Mouse (Mus musculus): Measurements from ENCODE around the gene Nol10. TPM values are rescaled to one million over a fixed set of nuclear protein-coding genes. Genes with fewer than 3 reads are reported as not detected.

Gene Nol10
- polyA plus RNA-seq, 1 experiment from 2014 or later: 22.2 TPM

GRCm38 (mm10) chr12:17425254-17426169 lies 77.3 kb downstream of the Nol10 start:
- H3K4me3 ChIP-seq: no peak overlapping the region
- peak overlapping the region; percentile 73 for H3K27ac ChIP-seq (replicated peaks)
- no peak overlapping the region for H3K4me2 ChIP-seq (replicated peaks)
- H3K9ac ChIP-seq (replicated peaks): no peak overlapping the region
- peak; percentile 51 for ATAC-seq (replicated peaks)
- WGBS: 83% methylated on average over 11 of the region's 11 CpGs
- H3K9me3 ChIP-seq: no peaks in the 10 kb centered on the region
- peaks cover 12% of the 10 kb centered on the region for H3K36me3 ChIP-seq
- H3K27me3 ChIP-seq: no peaks in the 10 kb centered on the region
- no peaks in the 10 kb centered on the region for H3K4me1 ChIP-seq

GRCm38 (mm10) chr12:17426735-17427134 lies 78.5 kb downstream of the Nol10 start:
- Histone ChIP-seq H3K4me2 (replicated peaks) (no peak overlapping the region), H3K9me3 (no peaks in the 10 kb centered on the region), H3K27ac (replicated peaks) (peak overlapping the region; percentile 73; the same call in 1 of the 2 replicates), H3K4me1 (no peaks in the 10 kb centered on the region), H3K36me3 (peaks cover 12% of the 10 kb centered on the region), H3K27me3 (no peaks in the 10 kb centered on the region), H3K4me3 (no peak overlapping the region), H3K9ac (replicated peaks) (no peak overlapping the region)
- peak; percentile 24; the same call in 1 of the 2 replicates for ATAC-seq (replicated peaks)
- WGBS: 43% methylated on average over 3 of the region's 3 CpGs

GRCm38 (mm10) chr12:17430578-17430977 lies 82.3 kb downstream of the Nol10 start:
- Histone ChIP-seq H3K27ac (replicated peaks) (no peak overlapping the region), H3K36me3 (peaks cover 12% of the 10 kb centered on the region), H3K27me3 (no peaks in the 10 kb centered on the region), H3K9me3 (no peaks in the 10 kb centered on the region), H3K4me1 (no peaks in the 10 kb centered on the region), H3K9ac (replicated peaks) (no peak overlapping the region), H3K4me3 (no peak overlapping the region), H3K4me2 (replicated peaks) (no peak overlapping the region)
- no peak for ATAC-seq (replicated peaks)
- 81% methylated on average over 2 of the region's 2 CpGs for WGBS

GRCm38 (mm10) chr12:17431166-17431565 lies 82.9 kb downstream of the Nol10 start:
- H3K9ac ChIP-seq (replicated peaks): no peak overlapping the region
- H3K4me2 ChIP-seq (replicated peaks): no peak overlapping the region
- H3K4me3 ChIP-seq: no peak overlapping the region
- H3K27ac ChIP-seq (replicated peaks): no peak overlapping the region
- H3K9me3 ChIP-seq: no peaks in the 10 kb centered on the region
- ATAC-seq (replicated peaks): no peak
- H3K27me3 ChIP-seq: no peaks in the 10 kb centered on the region
- H3K36me3 ChIP-seq: peaks cover 8% of the 10 kb centered on the region
- 94% methylated on average over 5 of the region's 5 CpGs for WGBS
- no peaks in the 10 kb centered on the region for H3K4me1 ChIP-seq

- peaks cover 5% of the 10 kb centered on the region for H3K36me3 ChIP-seq
- H3K4me3 ChIP-seq: no peak overlapping the region
- no peak for ATAC-seq (replicated peaks)
- H3K4me2 ChIP-seq (replicated peaks): no peak overlapping the region
- H3K9me3 ChIP-seq: no peaks in the 10 kb centered on the region
- no peak overlapping the region for H3K27ac ChIP-seq (replicated peaks)
- H3K27me3 ChIP-seq: no peaks in the 10 kb centered on the region
- H3K4me1 ChIP-seq: no peaks in the 10 kb centered on the region
- 91% methylated on average over 4 of the region's 4 CpGs for WGBS
- no peak overlapping the region for H3K9ac ChIP-seq (replicated peaks)
These were observed 83.6 kb downstream of the Nol10 start for GRCm38 (mm10) chr12:17431812-17432332.

- 89% methylated on average over 4 of the region's 4 CpGs for WGBS
- no peak overlapping the region for H3K27ac ChIP-seq (replicated peaks)
- H3K27me3 ChIP-seq: no peaks in the 10 kb centered on the region
- no peak overlapping the region for H3K4me2 ChIP-seq (replicated peaks)
- H3K4me3 ChIP-seq: no peak overlapping the region
- no peaks in the 10 kb centered on the region for H3K9me3 ChIP-seq
- H3K4me1 ChIP-seq: 0 out of 2 replicates have a peak, but pooled peaks cover 4% of the 10 kb centered on the region
- no peak for ATAC-seq (replicated peaks)
- H3K36me3 ChIP-seq: peaks cover 4% of the 10 kb centered on the region
- no peak overlapping the region for H3K9ac ChIP-seq (replicated peaks)
These were observed 85.5 kb downstream of the Nol10 start for GRCm38 (mm10) chr12:17433712-17434111.

- 0 out of 2 replicates have a peak, but pooled peaks cover 14% of the 10 kb centered on the region for H3K4me1 ChIP-seq
These were observed 88.2 kb downstream of the Nol10 start for GRCm38 (mm10) chr12:17436471-17436870.

GRCm38 (mm10) chr12:17440251-17440651 lies 92.0 kb downstream of the Nol10 start:
- Histone ChIP-seq H3K4me1 (0 out of 2 replicates have a peak, but pooled peaks cover 14% of the 10 kb centered on the region), H3K9ac (replicated peaks) (no peak overlapping the region), H3K36me3 (no peaks in the 10 kb centered on the region), H3K27me3 (no peaks in the 10 kb centered on the region), H3K4me2 (replicated peaks) (no peak overlapping the region), H3K27ac (replicated peaks) (no peak overlapping the region), H3K4me3 (no peak overlapping the region), H3K9me3 (no peaks in the 10 kb centered on the region)
- no peak for ATAC-seq (replicated peaks)
- WGBS: 49% methylated on average over 7 of the region's 7 CpGs

More at GRCm38 (mm10) chr12:17436471-17436870, 88.2 kb downstream of the Nol10 start:
- H3K36me3 ChIP-seq: no peaks in the 10 kb centered on the region
- 88% methylated on average over 2 of the region's 2 CpGs for WGBS
- no peak overlapping the region for H3K27ac ChIP-seq (replicated peaks)
- H3K27me3 ChIP-seq: no peaks in the 10 kb centered on the region
- no peak overlapping the region for H3K4me2 ChIP-seq (replicated peaks)
- no peak overlapping the region for H3K4me3 ChIP-seq
- no peak overlapping the region for H3K9ac ChIP-seq (replicated peaks)
- no peaks in the 10 kb centered on the region for H3K9me3 ChIP-seq
- ATAC-seq (replicated peaks): no peak

- Histone ChIP-seq H3K4me2 (replicated peaks) (no peak overlapping the region), H3K9ac (replicated peaks) (no peak overlapping the region), H3K27ac (replicated peaks) (no peak overlapping the region), H3K4me1 (0 out of 2 replicates have a peak, but pooled peaks cover 14% of the 10 kb centered on the region), H3K27me3 (no peaks in the 10 kb centered on the region), H3K36me3 (no peaks in the 10 kb centered on the region), H3K4me3 (no peak overlapping the region), H3K9me3 (no peaks in the 10 kb centered on the region)
- no peak for ATAC-seq (replicated peaks)
- WGBS: 42% methylated on average over 9 of the region's 9 CpGs
These were observed 93.2 kb downstream of the Nol10 start for GRCm38 (mm10) chr12:17441495-17441894.

- Histone ChIP-seq H3K4me3 (no peak overlapping the region), H3K4me2 (replicated peaks) (no peak overlapping the region), H3K9ac (replicated peaks) (no peak overlapping the region), H3K36me3 (no peaks in the 10 kb centered on the region), H3K27ac (replicated peaks) (no peak overlapping the region), H3K4me1 (0 out of 2 replicates have a peak, but pooled peaks cover 8% of the 10 kb centered on the region), H3K27me3 (no peaks in the 10 kb centered on the region), H3K9me3 (no peaks in the 10 kb centered on the region)
- whole genome bisulfite sequencing: 81% methylated on average over 11 of the region's 11 CpGs
- ATAC-seq (replicated peaks): no peak
These were observed 96.1 kb downstream of the Nol10 start for GRCm38 (mm10) chr12:17444406-17444805.

- 94% methylated on average over 7 of the region's 7 CpGs for WGBS
- no peak overlapping the region for H3K27ac ChIP-seq (replicated peaks)
- ATAC-seq (replicated peaks): no peak
These were observed 97.0 kb downstream of the Nol10 start for GRCm38 (mm10) chr12:17445251-17445650.

GRCm38 (mm10) chr12:17448781-17449180 lies 100.5 kb downstream of the Nol10 start:
- WGBS: 84% methylated on average over 3 of the region's 3 CpGs
- H3K36me3 ChIP-seq: no peaks in the 10 kb centered on the region
- H3K27me3 ChIP-seq: no peaks in the 10 kb centered on the region
- no peak overlapping the region for H3K4me3 ChIP-seq
- no peak overlapping the region for H3K27ac ChIP-seq (replicated peaks)
- no peaks in the 10 kb centered on the region for H3K4me1 ChIP-seq
- no peak overlapping the region for H3K4me2 ChIP-seq (replicated peaks)
- no peaks in the 10 kb centered on the region for H3K9me3 ChIP-seq
- no peak overlapping the region for H3K9ac ChIP-seq (replicated peaks)
- ATAC-seq (replicated peaks): no peak

More at GRCm38 (mm10) chr12:17445251-17445650, 97.0 kb downstream of the Nol10 start:
- H3K4me2 ChIP-seq (replicated peaks): no peak overlapping the region
- no peaks in the 10 kb centered on the region for H3K36me3 ChIP-seq
- H3K4me1 ChIP-seq: 0 out of 2 replicates have a peak, but pooled peaks cover 3% of the 10 kb centered on the region
- H3K9ac ChIP-seq (replicated peaks): no peak overlapping the region
- no peak overlapping the region for H3K4me3 ChIP-seq
- H3K9me3 ChIP-seq: no peaks in the 10 kb centered on the region
- no peaks in the 10 kb centered on the region for H3K27me3 ChIP-seq
